Mouse (Mus musculus) MN1 (cell line): Measurements from ENCODE around the gene Mrm3.
A peak's percentile ranks its signal among the peaks of the same experiment; 100 is the strongest.

Source experiments
- DNase-seq: peaks from one replicate; pipeline ENCODE4 v3.0.0-alpha.2; 2016; ENCODE audit warnings: low spot score

Mrm3 gene

DNA sequence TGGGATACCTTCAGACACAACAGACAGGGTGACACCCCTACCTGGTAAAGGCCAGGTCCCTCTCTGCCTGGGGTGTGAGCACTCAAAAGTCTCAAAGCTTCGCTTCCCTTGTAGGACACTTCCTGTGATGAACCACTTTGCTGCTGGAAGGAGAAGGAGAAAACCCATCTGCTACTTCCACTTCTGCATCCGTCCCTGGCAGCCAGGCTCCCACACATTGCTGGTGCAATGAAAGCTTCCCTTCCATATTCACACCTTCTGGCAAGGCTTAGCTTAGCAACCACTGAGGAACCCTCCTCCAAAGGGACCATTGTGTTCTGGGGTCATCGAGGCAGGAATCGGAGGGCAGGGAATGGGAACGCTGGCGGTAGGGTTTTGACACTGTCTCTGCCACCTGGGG is 45.1 kb downstream of the Mrm3 start:
- no peak for DNase-seq

DNA sequence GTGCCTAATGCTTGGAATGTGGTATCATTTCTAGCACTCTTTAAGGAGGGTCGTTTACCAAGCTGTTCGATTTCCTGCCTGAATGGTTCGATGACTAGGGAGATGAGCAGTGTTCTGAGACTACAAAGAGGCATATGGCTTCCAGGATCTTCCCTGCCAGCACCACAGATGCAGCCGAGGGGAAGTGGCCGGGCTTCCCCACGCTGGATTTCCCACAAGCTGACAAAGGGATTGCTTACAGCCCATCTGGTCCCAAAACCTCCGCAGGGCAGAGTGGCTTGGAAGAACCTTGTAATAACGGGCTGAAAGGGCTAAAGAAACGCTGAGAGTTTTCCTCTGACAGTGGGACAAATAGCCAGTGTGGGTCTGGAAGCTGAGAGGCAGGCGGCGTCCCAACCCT is 46.9 kb downstream of the Mrm3 start:
- DNase-seq = no peak

GRCm38 (mm10) chr11:76291960-76292359 is 48.4 kb downstream of the Mrm3 start:
- no peak for DNase-seq

DNA sequence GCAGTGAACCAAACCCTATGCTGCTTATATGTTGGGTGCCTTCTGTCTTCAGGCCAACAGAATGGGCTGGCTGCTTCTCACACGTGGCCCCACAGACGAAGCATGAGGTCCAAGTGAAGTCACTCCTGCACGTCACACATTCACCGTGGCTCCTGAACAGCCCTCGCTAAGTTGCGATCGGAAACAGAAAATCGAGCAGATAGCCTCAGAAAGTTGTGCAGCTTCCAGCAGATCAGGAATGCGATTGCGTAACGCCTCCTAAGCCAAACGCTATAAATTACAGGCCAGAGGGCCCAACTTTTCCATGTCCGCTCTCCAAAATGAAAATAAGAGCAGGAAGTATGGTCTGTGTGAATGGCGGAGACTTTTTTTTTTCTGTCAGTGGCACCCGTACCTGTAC is 48.9 kb downstream of the Mrm3 start:
- DNase-seq = no peak

- no peak for DNase-seq
Measured at GRCm38 (mm10) chr11:76292831-76293230, 49.3 kb downstream of the Mrm3 start.

GRCm38 (mm10) chr11:76294078-76294477 is 50.6 kb downstream of the Mrm3 start:
- no peak for DNase-seq

- peak; percentile 16 for DNase-seq
Measured at GRCm38 (mm10) chr11:76294836-76295235, 51.3 kb downstream of the Mrm3 start.

GRCm38 (mm10) chr11:76297252-76297651 is 53.7 kb downstream of the Mrm3 start:
- DNase-seq = no peak

- DNase-seq = no peak
Measured at GRCm38 (mm10) chr11:76298457-76299000, 55.0 kb downstream of the Mrm3 start.
